Mouse (Mus musculus): ENCODE data around the gene Atxn1l. TPM values are rescaled to one million over a fixed set of nuclear protein-coding genes. Genes with fewer than 3 reads are reported as not detected.

Atxn1l gene
- 9.3 TPM for polyA plus RNA-seq (2014; fragmentation: Illumina TruSeq; extraction: RNeasy Lipid Tissue Mini Kit (QIAGEN cat#74804); ENCODE audit: low read depth, low replicate concordance)

DNA sequence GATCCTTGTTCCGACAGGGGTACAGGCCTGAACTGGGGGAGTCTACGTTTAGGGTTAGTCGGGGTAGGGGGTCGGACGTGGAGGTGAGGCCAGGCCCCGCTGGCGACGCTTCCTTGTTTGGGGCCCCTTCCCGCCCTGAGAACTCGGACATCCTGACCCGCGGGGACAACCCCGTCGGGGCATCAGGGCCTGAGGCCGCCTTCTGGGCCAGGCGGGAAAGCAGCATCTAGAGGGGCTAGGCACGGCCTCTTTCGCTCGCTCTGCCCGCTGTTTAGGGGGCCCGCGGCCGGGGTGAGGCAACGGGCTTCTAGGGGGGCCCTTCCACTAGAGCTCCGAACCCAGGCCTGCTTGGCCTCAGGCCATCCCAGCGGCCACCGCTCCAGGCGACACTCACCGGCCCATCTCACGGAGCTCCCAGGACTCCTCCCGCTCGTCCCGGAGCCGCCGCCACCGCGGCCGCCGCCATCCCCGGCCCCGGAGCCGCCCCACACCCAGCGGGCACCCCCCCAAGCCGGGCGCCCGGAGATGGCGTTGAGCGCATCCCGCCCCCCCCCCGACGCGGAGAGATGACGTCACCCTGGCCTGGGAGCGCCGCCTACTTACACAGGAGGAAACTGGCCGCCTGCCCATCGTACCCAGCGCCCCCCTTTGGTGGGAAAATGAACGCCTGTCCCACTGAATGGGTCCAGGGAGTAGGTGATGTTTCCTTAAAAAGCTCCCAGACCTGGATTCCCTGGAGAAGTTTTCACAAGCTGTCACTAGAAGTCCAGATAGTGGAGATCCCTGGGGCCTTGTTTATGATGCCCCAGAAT, at the start of gene Atxn1l:
Gene Atxn1l, minus strand, starts transcription at position 503 of the 812 bp plus-strand sequence.

GRCm38 (mm10) chr8:109778280-109778977, 40.9 kb upstream of the Atxn1l start, which contains the start of gene Ap1g1:
Ap1g1 (plus strand) TSS chr8:109778554.

GRCm38 (mm10) chr8:109705320-109706075, 32.0 kb downstream of the Atxn1l start, which contains the start of gene Zfp821:
Zfp821 (plus strand) TSS chr8:109705546.

DNA sequence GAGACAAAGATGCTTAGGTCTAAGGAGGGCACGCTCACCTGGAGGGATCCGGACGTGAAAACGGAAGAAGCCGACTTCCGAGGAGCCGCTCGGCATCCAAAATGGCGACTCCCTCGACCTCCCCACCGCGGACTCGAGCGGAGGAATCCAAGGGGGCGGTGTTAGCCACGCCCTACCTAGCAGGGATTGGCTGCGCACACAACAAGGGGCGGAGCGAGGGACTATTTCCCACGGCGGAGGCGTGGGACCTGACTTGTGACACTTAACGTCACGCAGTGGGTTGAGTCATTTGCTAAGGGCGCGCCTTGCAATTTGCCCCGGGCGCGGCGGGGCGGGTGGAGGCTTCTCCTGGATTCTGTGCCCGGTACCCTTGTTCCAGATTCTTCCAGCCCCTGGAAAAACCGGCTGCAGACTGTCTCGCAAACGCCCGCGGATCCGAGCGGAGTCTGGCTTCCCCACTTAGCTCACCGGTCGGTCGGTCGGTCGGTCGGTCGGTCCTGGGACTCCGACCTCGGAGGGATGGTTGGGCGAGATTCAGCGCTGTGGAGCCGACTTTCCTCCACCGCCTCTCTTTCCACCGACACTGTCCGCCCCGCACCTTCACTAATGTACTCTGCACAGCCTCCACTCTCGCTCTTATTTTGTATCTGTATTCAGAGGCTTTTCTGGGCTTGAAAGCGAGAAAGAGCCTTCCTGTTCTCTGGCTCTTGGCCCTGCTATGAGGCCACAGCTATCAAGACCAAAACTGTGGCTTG, 44.2 kb downstream of the Atxn1l start, which contains the start of gene Ist1:
Gene Ist1, minus strand, starts transcription at position 115 of the 755 bp plus-strand sequence.

Other genes with a start within 250 kb of the Atxn1l start
- gene Pmfbp1, start 243.7 kb downstream of the Atxn1l start, polyA plus RNA-seq (2014; fragmentation: Illumina TruSeq; extraction: RNeasy Lipid Tissue Mini Kit (QIAGEN cat#74804); ENCODE audit: low read depth, low replicate concordance): not detected
- gene Dhx38, start 171.9 kb downstream of the Atxn1l start, polyA plus RNA-seq (2014; fragmentation: Illumina TruSeq; extraction: RNeasy Lipid Tissue Mini Kit (QIAGEN cat#74804); ENCODE audit: low read depth, low replicate concordance): 11.7 TPM
- 4.7 TPM for gene Txnl4b, start 171.8 kb downstream of the Atxn1l start, polyA plus RNA-seq (2014; fragmentation: Illumina TruSeq; extraction: RNeasy Lipid Tissue Mini Kit (QIAGEN cat#74804); ENCODE audit: low read depth, low replicate concordance)
- gene Hp, start 158.6 kb downstream of the Atxn1l start, polyA plus RNA-seq (2014; fragmentation: Illumina TruSeq; extraction: RNeasy Lipid Tissue Mini Kit (QIAGEN cat#74804); ENCODE audit: low read depth, low replicate concordance): 15.0 TPM
- 18.7 TPM for gene Dhodh, start 129.1 kb downstream of the Atxn1l start, polyA plus RNA-seq (2014; fragmentation: Illumina TruSeq; extraction: RNeasy Lipid Tissue Mini Kit (QIAGEN cat#74804); ENCODE audit: low read depth, low replicate concordance)
- gene Pkd1l3, start 123.2 kb downstream of the Atxn1l start, polyA plus RNA-seq (2014; fragmentation: Illumina TruSeq; extraction: RNeasy Lipid Tissue Mini Kit (QIAGEN cat#74804); ENCODE audit: low read depth, low replicate concordance): not detected
- gene Ist1, start 44.5 kb downstream of the Atxn1l start, polyA plus RNA-seq (2014; fragmentation: Illumina TruSeq; extraction: RNeasy Lipid Tissue Mini Kit (QIAGEN cat#74804); ENCODE audit: low read depth, low replicate concordance): 47.1 TPM
- 6.4 TPM for gene Zfp821, start 32.2 kb downstream of the Atxn1l start, polyA plus RNA-seq (2014; fragmentation: Illumina TruSeq; extraction: RNeasy Lipid Tissue Mini Kit (QIAGEN cat#74804); ENCODE audit: low read depth, low replicate concordance)
- gene Ap1g1, start 40.8 kb upstream of the Atxn1l start, polyA plus RNA-seq (2014; fragmentation: Illumina TruSeq; extraction: RNeasy Lipid Tissue Mini Kit (QIAGEN cat#74804); ENCODE audit: low read depth, low replicate concordance): 37.3 TPM
- gene Phlpp2, start 130.8 kb upstream of the Atxn1l start, polyA plus RNA-seq (2014; fragmentation: Illumina TruSeq; extraction: RNeasy Lipid Tissue Mini Kit (QIAGEN cat#74804); ENCODE audit: low read depth, low replicate concordance): 3.1 TPM
- not detected for gene Marveld3, start 224.5 kb upstream of the Atxn1l start, polyA plus RNA-seq (2014; fragmentation: Illumina TruSeq; extraction: RNeasy Lipid Tissue Mini Kit (QIAGEN cat#74804); ENCODE audit: low read depth, low replicate concordance)

Data from heart, adult 10 weeks (tissue).